Mouse (Mus musculus) layer of hippocampus, adult 11-12 months (tissue): ENCODE measurements around the gene Ccdc92b.

Source experiments
- DNase-seq: peaks from one replicate; pipeline ENCODE4 v3.0.0; 2022; ENCODE audit warnings: low spot score

The Ccdc92b gene

GRCm38 (mm10) chr11:74653385-74653784 is 34.0 kb downstream of the Ccdc92b start:
- DNase-seq: no peak

GRCm38 (mm10) chr11:74655941-74656340 is 36.5 kb downstream of the Ccdc92b start:
- no peak for DNase-seq

GRCm38 (mm10) chr11:74660336-74660735 is 40.9 kb downstream of the Ccdc92b start:
- DNase-seq: no peak

- DNase-seq: no peak
Observed at GRCm38 (mm10) chr11:74661641-74662040, 42.2 kb downstream of the Ccdc92b start.

GRCm38 (mm10) chr11:74662221-74662620 is 42.8 kb downstream of the Ccdc92b start:
- DNase-seq: no peak

GRCm38 (mm10) chr11:74664279-74664678 is 44.9 kb downstream of the Ccdc92b start:
- no peak for DNase-seq

GRCm38 (mm10) chr11:74664906-74665305 is 45.5 kb downstream of the Ccdc92b start:
- no peak for DNase-seq

- no peak for DNase-seq
Observed at GRCm38 (mm10) chr11:74665631-74666283, 46.4 kb downstream of the Ccdc92b start.

- DNase-seq: no peak
Observed at GRCm38 (mm10) chr11:74666284-74666652, 46.9 kb downstream of the Ccdc92b start.

GRCm38 (mm10) chr11:74666776-74667581 is 47.6 kb downstream of the Ccdc92b start:
- no peak for DNase-seq

GRCm38 (mm10) chr11:74667582-74668010 is 48.2 kb downstream of the Ccdc92b start:
- DNase-seq: no peak

- DNase-seq: no peak
Observed at GRCm38 (mm10) chr11:74668466-74668865, 49.1 kb downstream of the Ccdc92b start.

- DNase-seq: no peak
Observed at GRCm38 (mm10) chr11:74668971-74669370, 49.6 kb downstream of the Ccdc92b start.

- no peak for DNase-seq
Observed at GRCm38 (mm10) chr11:74670151-74670550, 50.7 kb downstream of the Ccdc92b start.

- no peak for DNase-seq
Observed at GRCm38 (mm10) chr11:74671013-74671412, 51.6 kb downstream of the Ccdc92b start.

- DNase-seq: no peak
Observed at GRCm38 (mm10) chr11:74671839-74672238, 52.4 kb downstream of the Ccdc92b start.

- no peak for DNase-seq
Observed at GRCm38 (mm10) chr11:74672901-74673513, 53.6 kb downstream of the Ccdc92b start.

- DNase-seq: no peak
Observed at GRCm38 (mm10) chr11:74673561-74673960, 54.2 kb downstream of the Ccdc92b start.

- no peak for DNase-seq
Observed at GRCm38 (mm10) chr11:74674713-74675112, 55.3 kb downstream of the Ccdc92b start.

- DNase-seq: peak; percentile 55
Observed at GRCm38 (mm10) chr11:74675156-74675555, 55.8 kb downstream of the Ccdc92b start.
